Mouse (Mus musculus) E14TG2a.4 (cell line): ENCODE results near the gene Pdzd11.

Source experiments
- CTCF ChIP-seq: conservative IDR thresholded peaks from 2 replicates; pipeline ENCODE4 v1.5.1; 2014; ENCODE audit warnings: low read length
- NANOG ChIP-seq: IDR thresholded peaks from 2 replicates; pipeline ENCODE4 v1.6.1; 2014; ENCODE audit warnings: borderline replicate concordance, low read length, mixed read lengths
- POU5F1 ChIP-seq: IDR thresholded peaks from 2 replicates; pipeline ENCODE4 v1.6.1; 2014; ENCODE audit warnings: low read length, borderline replicate concordance

- TF ChIP-seq CTCF (no peak), POU5F1 (no peak), NANOG (no peak)
These were observed 1.2 kb downstream of the Pdzd11 start for GRCm38 (mm10) chrX:100625146-100625545.
